Mouse (Mus musculus): ENCODE data around the gene Reln.

Reln gene

GRCm38 (mm10) chr5:21919281-21919780 lies 425.2 kb downstream of the Reln start:
- DNase-seq = no peak

GRCm38 (mm10) chr5:21915973-21916372 lies 428.5 kb downstream of the Reln start:
- no peak for DNase-seq

GRCm38 (mm10) chr5:21914776-21915175 lies 429.7 kb downstream of the Reln start:
- no peak for DNase-seq

- no peak for DNase-seq
These were observed 431.5 kb downstream of the Reln start for GRCm38 (mm10) chr5:21912835-21913530.

DNA sequence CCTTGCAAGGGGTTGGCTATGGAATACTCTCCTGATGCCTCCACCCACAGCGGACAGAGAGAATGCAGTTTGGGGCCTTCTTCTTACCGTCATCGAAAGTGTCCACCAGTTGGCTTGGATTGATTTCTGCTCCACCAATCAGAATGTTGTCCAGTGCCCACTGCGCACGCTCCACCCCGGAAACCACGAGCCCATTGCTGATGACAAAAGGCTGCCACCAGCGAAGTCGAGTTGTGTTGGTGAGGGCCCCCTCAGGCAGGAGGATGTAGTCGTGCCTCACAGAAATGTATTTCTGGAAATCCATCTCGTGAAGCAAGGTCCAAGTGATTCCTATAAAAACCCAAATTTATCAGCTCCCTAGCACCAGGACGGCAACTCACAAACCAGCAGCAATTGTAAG lies 433.8 kb downstream of the Reln start:
- no peak for DNase-seq

- no peak for DNase-seq
These were observed 434.8 kb downstream of the Reln start for GRCm38 (mm10) chr5:21909713-21910112.

DNA sequence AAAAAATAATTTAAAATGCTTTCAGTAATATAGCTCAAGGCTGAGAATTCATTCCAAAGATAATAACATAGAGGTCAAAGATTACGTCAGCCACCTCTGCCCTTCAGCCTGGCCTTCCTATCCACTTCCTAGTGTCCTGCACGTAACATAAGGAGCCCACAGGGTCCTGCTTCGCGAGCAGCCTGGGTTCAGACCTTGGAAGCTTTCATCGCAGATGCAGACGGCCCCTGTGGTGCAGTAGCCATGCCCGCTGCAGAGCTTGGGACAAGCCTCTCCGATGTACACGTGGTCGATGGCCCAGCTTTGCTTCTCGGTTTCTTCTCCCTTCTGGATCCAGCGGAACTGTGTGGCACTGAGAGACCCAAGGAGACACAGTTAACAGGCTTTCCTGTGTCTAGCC lies 443.1 kb downstream of the Reln start:
- no peak for DNase-seq

- DNase-seq = no peak
These were observed 443.6 kb downstream of the Reln start for GRCm38 (mm10) chr5:21900891-21901290.

DNA sequence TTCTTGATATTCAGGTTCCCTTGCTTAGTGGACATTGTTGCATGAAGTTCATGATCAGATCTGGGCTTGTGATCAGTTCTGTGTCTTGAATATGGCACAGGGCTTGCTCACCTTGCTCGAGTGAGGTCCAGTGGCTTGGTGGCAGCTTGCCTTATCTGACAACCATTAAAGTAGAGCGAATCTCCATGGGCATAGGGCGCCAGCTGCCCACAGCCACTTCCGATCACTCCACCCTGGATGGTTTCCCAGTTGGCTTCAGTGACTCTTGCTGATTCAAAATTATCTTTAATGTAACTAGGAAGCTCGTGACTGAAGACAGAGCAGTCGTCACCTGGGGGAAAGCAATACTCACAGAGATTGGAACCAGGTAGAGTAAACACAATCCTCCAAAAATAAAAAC lies 445.6 kb downstream of the Reln start:
- no peak for DNase-seq

- DNase-seq = no peak
These were observed 447.9 kb downstream of the Reln start for GRCm38 (mm10) chr5:21896586-21896985.

- DNase-seq = no peak
These were observed 450.3 kb downstream of the Reln start for GRCm38 (mm10) chr5:21894168-21894567.

- DNase-seq = no peak
These were observed 477.8 kb downstream of the Reln start for GRCm38 (mm10) chr5:21866750-21867149.

DNA sequence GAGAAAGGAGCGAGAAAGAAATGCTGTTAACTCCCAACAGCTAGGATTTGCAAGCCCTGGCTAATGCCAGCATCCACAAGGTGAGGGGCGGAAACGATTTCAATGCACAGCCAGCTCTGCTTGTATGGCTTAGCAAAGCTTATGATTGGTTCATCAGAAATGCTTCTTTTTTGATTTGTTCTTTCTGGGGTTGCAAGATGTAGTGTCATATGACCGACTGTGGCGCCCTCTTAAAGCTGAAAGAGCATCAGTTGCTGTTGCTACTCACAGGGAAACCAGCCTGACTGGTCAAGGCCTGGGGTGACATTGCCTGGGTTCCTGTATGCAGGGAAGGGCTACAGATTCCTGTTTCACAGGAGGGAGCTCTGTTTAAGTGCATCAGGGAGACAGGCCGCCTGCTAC lies 478.2 kb downstream of the Reln start:
- peak; percentile 6 for DNase-seq

DNA sequence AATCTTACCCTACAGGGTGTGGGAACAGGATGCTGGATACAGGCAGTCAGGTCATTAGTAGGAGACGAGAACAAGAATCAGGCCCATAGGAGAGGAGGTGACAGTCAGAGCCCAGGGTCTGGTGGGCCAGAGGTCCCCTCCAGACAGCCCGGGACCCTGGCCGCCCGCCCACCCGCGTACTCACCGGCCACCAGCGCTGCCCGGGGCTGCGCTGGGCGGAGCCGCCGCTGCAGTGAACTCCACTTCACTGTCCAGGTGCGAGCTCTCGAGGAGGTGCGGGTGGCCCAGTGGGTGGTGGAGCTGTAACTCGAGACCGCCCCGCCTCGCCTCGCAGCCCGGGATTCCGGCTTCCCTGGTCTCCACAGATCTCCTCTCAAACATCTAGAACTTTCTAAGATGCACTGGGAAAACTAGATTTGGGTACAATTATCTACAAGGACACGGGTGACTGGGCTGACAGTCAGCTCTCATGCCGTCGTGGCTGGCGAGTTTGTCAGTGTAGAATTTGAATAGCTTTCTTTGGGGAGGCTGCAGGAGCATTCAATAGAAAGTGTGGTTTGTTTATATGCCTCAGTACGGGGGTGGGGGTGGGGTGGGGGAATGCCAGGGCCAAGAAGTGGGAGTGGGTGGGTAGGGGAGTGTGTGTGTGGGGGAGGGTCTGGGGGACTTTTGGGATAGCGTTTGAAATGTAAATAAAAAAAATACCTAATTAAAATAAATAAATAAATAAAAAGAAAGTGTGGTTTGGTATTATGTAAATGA lies 479.0 kb downstream of the Reln start, which contains the start of gene Slc26a5:
Slc26a5 (minus strand) TSS at position 259 of the 762 bp plus-strand sequence.
- DNase-seq = peak; percentile 21

GRCm38 (mm10) chr5:21858653-21859052 lies 485.8 kb downstream of the Reln start:
- DNase-seq = no peak

- no peak for DNase-seq
These were observed 492.7 kb downstream of the Reln start for GRCm38 (mm10) chr5:21851679-21852340.

DNA sequence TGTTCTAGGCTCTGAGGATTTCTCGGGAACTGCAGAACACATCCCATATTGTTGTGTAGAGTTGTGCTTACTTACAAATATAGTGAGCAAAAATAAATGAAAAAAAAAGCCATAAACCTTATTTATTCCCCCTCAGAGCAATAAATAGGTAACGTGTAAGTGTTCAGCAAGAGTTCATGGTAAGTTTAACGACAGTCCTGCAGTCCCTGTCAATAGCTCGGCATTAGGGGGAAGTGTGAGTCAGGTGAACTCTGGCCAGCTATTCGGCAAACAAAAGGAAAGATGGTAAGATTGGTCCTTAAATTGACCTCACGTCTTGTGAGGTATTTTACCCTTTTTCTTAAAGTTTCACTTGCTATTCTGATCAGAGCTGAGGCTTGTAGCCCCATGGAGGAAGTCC lies 497.1 kb downstream of the Reln start:
- DNase-seq = no peak

DNA sequence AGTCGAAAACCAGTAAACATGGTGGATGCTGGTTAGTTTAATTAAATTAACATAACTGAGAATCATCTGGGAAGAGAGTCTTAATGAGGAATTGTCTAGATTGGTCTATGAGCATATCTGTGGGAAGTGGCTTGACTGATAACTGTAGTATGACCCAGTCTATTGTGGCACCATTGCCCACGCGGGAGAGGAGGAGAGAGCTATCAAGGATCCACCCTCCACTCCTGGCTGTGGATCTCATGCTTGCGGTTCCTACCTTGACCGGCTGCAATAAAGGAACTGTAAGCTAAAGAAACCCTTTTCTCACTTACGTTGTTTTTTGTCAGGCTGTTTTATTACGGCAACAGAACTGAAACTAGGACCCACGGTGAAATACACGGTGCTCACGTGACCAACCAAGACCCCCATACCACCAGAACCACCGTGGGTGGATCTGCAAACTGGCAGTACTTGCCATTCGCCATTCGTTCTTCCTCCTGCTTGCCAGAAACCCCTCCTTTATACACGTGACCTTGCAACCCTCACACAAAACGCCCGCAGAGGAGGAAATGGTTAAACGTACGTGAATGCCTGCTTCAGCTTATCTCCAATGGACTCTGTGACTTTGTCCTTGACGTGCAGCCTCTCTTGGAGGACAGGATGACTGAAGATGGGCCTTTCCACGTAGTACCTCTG lies 497.7 kb downstream of the Reln start:
- DNase-seq = no peak

- no peak for DNase-seq
These were observed 499.8 kb downstream of the Reln start for GRCm38 (mm10) chr5:21844676-21845075.
